Mouse (Mus musculus): ENCODE data around the gene Jaml.
"Not testable (repeated sequence)": the region's sequence is repeated elsewhere in the genome, so short reads cannot be mapped to it uniquely, and the experiment has no call there.

The Jaml gene

GRCm38 (mm10) chr9:45079011-45079410, at the start of gene Jaml:
Jaml (plus strand) TSS chr9:45079183.
- no peak for DNase-seq (ENCODE audit: inconsistent age in 2 of 2, low spot score in 1 of 2)

DNA sequence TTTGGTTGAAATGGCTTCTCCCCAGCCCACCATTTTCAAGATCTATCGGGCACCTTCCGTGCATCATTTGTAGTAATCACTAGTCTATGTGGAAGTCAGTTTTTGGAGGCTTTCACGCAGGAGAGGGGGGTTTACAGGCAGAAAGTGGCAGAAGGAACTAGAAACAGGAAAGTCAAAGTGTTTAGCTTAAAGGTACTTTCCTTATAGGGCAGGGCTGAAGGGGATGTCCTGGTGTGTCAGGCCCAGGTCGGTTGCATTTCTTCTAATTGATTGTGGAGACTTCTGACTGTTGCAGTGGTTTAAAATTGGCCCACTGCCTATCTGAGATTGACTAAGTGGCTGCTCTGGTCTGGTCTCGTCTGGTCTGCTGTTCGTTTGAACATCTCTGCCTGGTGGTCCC, 48.6 kb upstream of the Jaml start:
- DNase-seq (ENCODE audit: inconsistent age in 2 of 2, low spot score in 1 of 2): no peak

GRCm38 (mm10) chr9:45032261-45032660, 46.7 kb upstream of the Jaml start:
- DNase-seq (ENCODE audit: inconsistent age in 2 of 2, low spot score in 1 of 2): no peak

DNA sequence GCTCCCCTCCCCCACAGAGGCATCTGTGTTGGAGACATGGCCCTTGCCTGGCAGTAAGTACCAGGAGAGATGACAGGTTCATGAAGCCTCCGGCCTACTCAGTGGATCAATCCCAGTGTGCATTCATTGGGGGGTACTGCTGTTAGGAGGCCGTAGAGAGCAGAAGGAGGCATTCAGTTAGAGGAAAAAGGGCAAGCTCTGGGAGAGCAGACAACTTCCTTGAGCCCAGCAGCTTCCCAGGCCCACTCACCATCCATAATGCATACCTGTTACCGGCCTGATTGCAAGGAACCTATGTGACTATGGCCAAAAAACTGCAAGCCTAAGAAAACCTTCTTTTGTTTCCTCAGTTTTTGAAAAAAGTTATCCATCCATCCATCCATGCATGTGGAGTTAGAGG, 44.5 kb upstream of the Jaml start:
- no peak for DNase-seq (ENCODE audit: inconsistent age in 2 of 2, low spot score in 1 of 2)

DNA sequence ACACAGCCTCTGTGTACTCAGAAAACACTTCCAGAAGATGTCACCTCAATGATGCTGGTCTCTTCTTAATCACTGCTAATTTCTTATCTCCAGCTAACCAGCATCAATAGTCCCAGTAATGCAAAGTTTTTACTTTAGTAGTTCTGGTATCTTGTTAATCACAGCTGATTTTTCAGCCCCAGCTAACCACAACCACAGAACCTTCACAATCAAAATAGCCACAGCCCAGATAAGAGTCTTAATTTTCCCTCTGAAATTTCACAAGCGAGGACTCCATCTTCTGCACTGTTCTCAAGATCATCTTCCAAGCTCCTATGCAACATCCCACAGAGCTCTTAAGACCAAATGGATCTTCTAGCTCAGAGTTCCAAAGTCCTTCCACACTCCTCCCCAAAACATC, 41.2 kb upstream of the Jaml start:
- DNase-seq (ENCODE audit: inconsistent age in 2 of 2, low spot score in 1 of 2): not testable (repeated sequence)

- no peak for DNase-seq (ENCODE audit: inconsistent age in 2 of 2, low spot score in 1 of 2)
Measured at GRCm38 (mm10) chr9:45039499-45039898, 39.5 kb upstream of the Jaml start, which contains the start of gene Mpzl2. Mpzl2 (plus strand) TSS chr9:45039799.

GRCm38 (mm10) chr9:45040066-45040845, 38.7 kb upstream of the Jaml start:
- peak in 1 of 2 experiments; percentile 45 for DNase-seq (ENCODE audit: inconsistent age in 2 of 2, low spot score in 1 of 2)

- DNase-seq (ENCODE audit: inconsistent age in 2 of 2, low spot score in 1 of 2): peak in 1 of 2 experiments; percentile 61
Measured at GRCm38 (mm10) chr9:45041131-45041838, 37.7 kb upstream of the Jaml start.

- peak; percentile 57 to 84 for DNase-seq (ENCODE audit: inconsistent age in 2 of 2, low spot score in 1 of 2)
Measured at GRCm38 (mm10) chr9:45042056-45042720, 36.8 kb upstream of the Jaml start.

GRCm38 (mm10) chr9:45042947-45043346, 36.0 kb upstream of the Jaml start:
- DNase-seq (ENCODE audit: inconsistent age in 2 of 2, low spot score in 1 of 2): peak in 1 of 2 experiments; percentile 49

DNA sequence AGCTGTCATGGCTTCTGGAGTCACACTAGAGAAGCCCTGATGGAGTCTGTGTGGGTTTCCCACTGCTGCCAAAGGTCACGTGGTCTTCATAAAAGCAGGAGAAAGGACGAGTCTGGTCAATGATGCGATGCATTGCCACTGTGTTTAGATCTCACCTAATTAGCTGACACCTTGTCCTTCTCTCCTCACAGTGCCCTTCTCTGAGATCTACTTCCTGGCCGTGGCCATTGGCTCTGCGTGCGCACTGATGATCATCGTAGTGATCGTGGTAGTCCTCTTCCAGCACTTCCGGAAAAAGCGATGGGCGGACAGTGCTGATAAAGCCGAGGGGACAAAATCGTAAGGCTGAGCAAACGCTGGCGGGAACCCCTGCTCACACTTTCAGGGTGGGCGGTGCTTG, 32.0 kb upstream of the Jaml start:
- DNase-seq (ENCODE audit: inconsistent age in 2 of 2, low spot score in 1 of 2): no peak

- DNase-seq (ENCODE audit: inconsistent age in 2 of 2, low spot score in 1 of 2): peak in 1 of 2 experiments; percentile 68
Measured at GRCm38 (mm10) chr9:45048511-45048910, 30.5 kb upstream of the Jaml start.

- DNase-seq (ENCODE audit: inconsistent age in 2 of 2, low spot score in 1 of 2): no peak
Measured at GRCm38 (mm10) chr9:45049731-45050130, 29.3 kb upstream of the Jaml start.

- peak in 1 of 2 experiments; percentile 32 for DNase-seq (ENCODE audit: inconsistent age in 2 of 2, low spot score in 1 of 2)
Measured at GRCm38 (mm10) chr9:45050301-45050700, 28.7 kb upstream of the Jaml start.

DNA sequence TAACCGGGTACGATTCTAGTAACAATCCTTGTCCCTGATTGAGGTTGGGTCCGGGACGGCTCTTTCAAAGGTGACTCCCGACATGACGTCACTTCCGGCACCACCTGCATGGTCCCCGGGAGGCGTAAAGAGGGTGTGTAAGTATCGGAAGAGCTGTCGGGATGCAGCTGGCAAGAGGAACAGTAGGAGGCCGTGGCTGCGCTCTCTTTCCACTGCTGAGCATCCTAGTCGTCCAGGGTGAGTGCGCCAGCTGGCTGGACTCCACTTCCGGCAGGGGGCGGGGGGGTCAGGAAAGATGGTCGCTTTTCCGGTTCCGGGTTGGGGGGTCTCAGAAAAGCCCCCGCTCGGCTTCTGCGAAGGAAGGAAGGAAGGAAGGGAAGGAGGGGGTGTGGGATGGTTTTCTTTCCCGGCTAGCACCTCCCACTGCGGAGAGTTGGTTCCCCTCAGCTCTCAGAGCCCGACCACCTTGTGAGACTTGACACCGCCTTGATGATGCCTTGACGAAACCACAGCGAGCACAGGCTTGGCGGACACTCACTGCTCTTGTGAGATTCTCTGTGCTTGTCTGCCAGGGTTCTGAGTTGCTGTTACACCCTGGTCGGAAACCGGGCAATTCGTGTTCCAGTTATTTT, 23.8 kb upstream of the Jaml start, which contains the start of gene Mpzl3:
TSS of gene Mpzl3 (plus strand) at position 105 of the 632 bp plus-strand sequence.
- peak; percentile 86 to 94 for DNase-seq (ENCODE audit: inconsistent age in 2 of 2, low spot score in 1 of 2)

DNA sequence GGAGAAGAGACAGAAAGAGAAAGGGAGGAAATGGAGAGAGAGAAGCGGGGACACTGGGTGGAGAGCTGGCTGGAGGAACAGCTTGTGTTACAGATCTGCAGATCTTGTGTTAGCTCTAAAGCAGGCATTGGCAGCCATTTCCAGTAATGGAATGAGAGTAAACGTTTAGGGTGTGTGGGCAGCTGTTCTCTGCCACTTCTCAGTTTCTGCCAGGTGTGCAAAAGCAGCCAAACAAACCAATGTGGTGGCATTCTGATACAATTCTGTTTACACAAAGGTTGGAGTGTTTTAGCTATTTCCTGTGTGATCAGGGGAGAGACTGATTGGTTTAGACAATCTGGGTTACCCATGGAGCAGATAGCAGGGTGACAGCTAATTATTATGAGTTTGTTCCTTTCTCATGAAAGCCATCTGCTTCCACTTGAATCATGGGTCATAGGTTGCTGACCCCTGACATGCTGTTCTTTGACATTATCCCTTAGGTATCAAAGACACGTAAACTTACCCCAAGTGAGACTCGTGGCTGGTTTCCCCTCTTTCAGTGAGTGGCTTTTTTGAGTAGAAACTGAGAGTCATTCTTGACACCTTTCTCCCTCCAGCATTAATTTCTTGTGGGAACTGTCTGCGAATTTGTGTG, 20.6 kb upstream of the Jaml start:
- DNase-seq (ENCODE audit: inconsistent age in 2 of 2, low spot score in 1 of 2): no peak

DNA sequence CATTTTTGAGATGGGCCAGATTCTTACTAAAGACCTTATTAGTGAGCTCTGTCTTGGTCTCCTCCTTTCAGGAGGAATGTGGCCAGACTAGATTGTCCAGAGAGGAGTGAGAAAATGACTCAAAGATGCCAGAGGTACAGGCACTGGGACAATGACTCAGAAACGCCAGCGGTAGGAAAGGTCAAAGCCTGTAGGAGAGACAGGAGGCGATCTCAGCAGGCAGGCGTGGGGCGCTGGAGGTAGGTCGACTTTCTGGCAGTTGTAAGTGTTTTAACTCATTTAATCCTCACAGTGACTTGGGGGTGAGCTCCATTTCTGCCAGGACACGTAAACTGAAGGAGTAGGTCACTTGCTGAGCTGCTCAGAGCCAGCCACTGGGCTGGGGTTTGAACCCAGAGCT, 18.8 kb upstream of the Jaml start:
- DNase-seq (ENCODE audit: inconsistent age in 2 of 2, low spot score in 1 of 2): peak; percentile 68 to 72

GRCm38 (mm10) chr9:45062677-45063076, 16.3 kb upstream of the Jaml start:
- DNase-seq (ENCODE audit: inconsistent age in 2 of 2, low spot score in 1 of 2): no peak

DNA sequence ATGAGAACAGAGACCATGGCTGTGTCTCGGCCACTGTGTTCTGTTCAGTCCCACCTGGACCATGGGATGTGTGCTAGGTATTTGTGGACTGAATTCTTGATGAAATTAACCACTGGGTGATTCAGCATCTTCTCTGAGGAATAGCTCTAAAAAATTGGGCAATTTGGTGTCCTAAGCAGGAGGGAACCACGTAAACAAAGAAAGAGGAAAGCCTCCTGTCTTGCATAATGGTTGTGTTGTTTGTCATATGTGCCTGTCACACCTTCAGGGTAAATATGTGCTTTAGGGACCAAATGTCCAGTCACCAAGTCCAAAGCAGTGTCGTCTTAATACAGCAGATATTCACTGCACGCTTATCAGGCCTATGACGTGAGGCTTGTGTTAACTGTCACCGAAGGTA, 14.6 kb upstream of the Jaml start:
- no peak for DNase-seq (ENCODE audit: inconsistent age in 2 of 2, low spot score in 1 of 2)

GRCm38 (mm10) chr9:45066735-45067134, 12.2 kb upstream of the Jaml start:
- DNase-seq (ENCODE audit: inconsistent age in 2 of 2, low spot score in 1 of 2): no peak

- no peak for DNase-seq (ENCODE audit: inconsistent age in 2 of 2, low spot score in 1 of 2)
Measured at GRCm38 (mm10) chr9:45071800-45072199, 7.2 kb upstream of the Jaml start.

All from adrenal gland, adult (tissue).